Mouse (Mus musculus) liver, adult 2 months (tissue): ENCODE data around the gene Nanp. TPM values are rescaled to one million over a fixed set of nuclear protein-coding genes. Genes with fewer than 3 reads are reported as not detected.

Source experiments
- DNase-seq: peaks from one replicate; pipeline ENCODE4 v3.0.0-alpha.2; 2011; ENCODE audit warnings: low read depth, low spot score; ENCODE audit errors: extremely low read depth
- H3K27ac ChIP-seq: fragments of 200-500 bp; replicated peaks from 2 replicates; pipeline ENCODE4 v1.5.1; 2012; ENCODE audit warnings: low read depth, mild to moderate bottlenecking, control low read depth, inconsistent platforms, low read length; ENCODE audit not compliant: insufficient read depth
- H3K27me3 ChIP-seq: fragments of 200-500 bp; 2 replicates; pipeline ENCODE4 v1.6.1; 2012; ENCODE audit warnings: mild to moderate bottlenecking, moderate library complexity, low read length, inconsistent platforms; ENCODE audit not compliant: control insufficient read depth, insufficient read depth
- H3K36me3 ChIP-seq: fragments of 200-500 bp; 2 replicates; pipeline ENCODE4 v1.6.1; 2012; ENCODE audit warnings: low read length, inconsistent platforms; ENCODE audit not compliant: control insufficient read depth, insufficient read depth
- H3K4me1 ChIP-seq: fragments of 200-500 bp; 2 replicates; pipeline ENCODE4 v1.6.1; 2011; ENCODE audit warnings: low read length; ENCODE audit not compliant: control insufficient read depth, insufficient read depth
- H3K4me3 ChIP-seq: fragments of 200-500 bp; 2 replicates; pipeline ENCODE4 v1.5.1; 2011; ENCODE audit warnings: low read depth, mild to moderate bottlenecking, control low read depth, low read length, moderate library complexity; ENCODE audit not compliant: insufficient read depth
- H3K79me2 ChIP-seq: fragments of 200-500 bp; 2 replicates; pipeline ENCODE4 v1.6.1; 2012; ENCODE audit warnings: inconsistent platforms, mild to moderate bottlenecking, low read length, moderate library complexity; ENCODE audit not compliant: control insufficient read depth, insufficient read depth
- H3K9ac ChIP-seq: fragments of 200-500 bp; 2 replicates; pipeline ENCODE4 v1.6.1; 2012; ENCODE audit warnings: low read depth, mild to moderate bottlenecking, control low read depth, inconsistent platforms, low read length
- CTCF ChIP-seq: fragments of 200-500 bp; IDR thresholded peaks from 2 replicates; pipeline ENCODE4 v1.5.1; 2011; ENCODE audit warnings: low read depth, low read length, control low read depth
- POLR2A ChIP-seq: fragments of 200-500 bp; IDR thresholded peaks from 2 replicates; pipeline ENCODE4 v1.6.1; 2011; ENCODE audit warnings: low read length, control low read depth; ENCODE audit not compliant: insufficient read depth; ENCODE audit errors: extremely low read depth
- WGBS: fragments of 180-500 bp; shearing (Covaris S2); methylation state at CpG from one replicate; pipeline ENCODE4 v1.1.7; 2018; 5-methylcytosine and 5-hydroxymethylcytosine counted together
- polyA plus RNA-seq: library from polyadenylated mRNA; depleted of rRNA; stranded (reverse); fragments of >200 nt; gene quantifications from 2 replicates; pipeline ENCODE4 v1.2.3, GENCODE M21; 2012
- total RNA-seq: library from RNA; depleted of rRNA; stranded (reverse); fragments of >200 nt; gene quantifications from 2 replicates; pipeline ENCODE4 v1.2.3, GENCODE M21; 2014

Gene Nanp
- total and polyA plus RNA-seq, 2 experiments = 3.5 to 11.8 TPM

DNA sequence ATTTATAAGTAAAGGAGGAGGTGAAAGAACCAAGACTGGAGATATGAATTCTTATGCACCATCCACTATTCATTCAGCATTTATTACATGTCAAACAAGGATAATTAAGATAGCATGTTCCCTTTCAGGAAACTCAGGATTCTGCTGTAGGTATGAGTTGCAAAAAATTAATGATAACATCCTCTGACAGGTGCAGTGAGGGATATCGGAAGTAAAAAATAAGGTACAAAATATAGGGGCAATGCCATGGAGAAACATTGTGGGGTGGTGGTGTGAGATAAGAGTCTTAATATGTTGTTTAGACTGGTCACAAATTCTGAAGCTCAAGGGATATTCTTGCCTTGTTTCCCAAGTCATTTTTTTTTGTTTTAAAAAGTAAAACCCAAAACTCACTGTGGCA, 1.9 kb downstream of the Nanp start:
- H3K9ac ChIP-seq = no peak overlapping the region
- H3K4me1 ChIP-seq = peaks cover 5% of the 10 kb centered on the region
- H3K36me3 ChIP-seq = no peaks in the 10 kb centered on the region
- WGBS = 100% methylated on average over 1 of the region's 1 CpGs
- DNase-seq = no peak
- no peak overlapping the region for H3K4me3 ChIP-seq
- H3K79me2 ChIP-seq = peaks cover 17% of the 10 kb centered on the region
- no peak overlapping the region for H3K27ac ChIP-seq
- TF ChIP-seq CTCF (no peak), POLR2A (no peak)
- H3K27me3 ChIP-seq = no peaks in the 10 kb centered on the region

DNA sequence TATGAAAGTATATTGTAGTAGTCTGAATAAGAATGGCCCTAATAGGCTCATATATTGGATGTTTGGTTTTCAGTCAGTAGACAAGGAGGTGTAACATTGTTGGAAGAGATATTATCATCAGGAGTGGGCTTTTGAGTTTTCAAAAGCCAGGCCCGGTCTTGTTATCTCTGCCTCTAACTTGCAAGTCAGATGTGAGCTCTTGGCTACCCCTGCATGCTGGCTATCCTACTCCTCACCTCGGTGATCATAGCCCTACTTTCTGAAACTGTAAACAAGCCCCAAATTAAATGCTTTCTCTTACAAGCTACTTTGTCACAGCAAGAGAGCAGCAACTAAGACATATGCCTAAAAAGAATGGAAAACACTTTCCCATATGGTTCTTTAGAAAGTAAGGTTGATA, 2.5 kb downstream of the Nanp start:
- TF ChIP-seq POLR2A = no peak
- TF ChIP-seq CTCF = no peak
- Histone ChIP-seq H3K79me2 (peaks cover 17% of the 10 kb centered on the region), H3K27me3 (no peaks in the 10 kb centered on the region), H3K4me1 (peaks cover 5% of the 10 kb centered on the region), H3K27ac (no peak overlapping the region), H3K9ac (no peak overlapping the region), H3K36me3 (no peaks in the 10 kb centered on the region), H3K4me3 (no peak overlapping the region)
- no peak for DNase-seq
- WGBS = 86% methylated on average over 2 of the region's 2 CpGs

DNA sequence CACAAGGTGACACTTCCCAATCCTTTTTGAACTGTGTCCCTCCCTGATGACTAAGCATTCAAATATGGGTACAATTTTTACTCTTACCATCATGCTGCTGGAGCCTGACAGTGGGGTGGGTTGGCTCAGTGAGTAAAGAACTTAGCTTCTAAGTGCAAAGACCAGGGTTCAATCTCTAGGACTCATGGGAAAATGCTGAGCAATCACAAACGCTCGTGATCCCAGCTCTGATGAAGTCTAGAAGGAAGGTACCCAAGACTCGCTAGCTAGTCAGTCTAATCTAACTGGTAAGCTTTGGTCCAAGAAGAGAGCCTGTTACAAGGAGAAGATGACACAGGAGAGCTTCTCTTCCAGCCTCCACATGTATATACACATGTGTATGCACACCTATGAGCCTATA, 4.8 kb downstream of the Nanp start:
- Histone ChIP-seq H3K4me1 (peaks cover 5% of the 10 kb centered on the region), H3K36me3 (peaks cover under 1% of the 10 kb centered on the region; the same call in 1 of the 2 replicates), H3K9ac (no peak overlapping the region), H3K4me3 (no peak overlapping the region), H3K79me2 (peaks cover 17% of the 10 kb centered on the region), H3K27me3 (no peaks in the 10 kb centered on the region), H3K27ac (no peak overlapping the region)
- DNase-seq = peak; percentile 22
- TF ChIP-seq POLR2A = no peak
- no peak for TF ChIP-seq CTCF
- 82% methylated on average over 3 of the region's 3 CpGs for WGBS

DNA sequence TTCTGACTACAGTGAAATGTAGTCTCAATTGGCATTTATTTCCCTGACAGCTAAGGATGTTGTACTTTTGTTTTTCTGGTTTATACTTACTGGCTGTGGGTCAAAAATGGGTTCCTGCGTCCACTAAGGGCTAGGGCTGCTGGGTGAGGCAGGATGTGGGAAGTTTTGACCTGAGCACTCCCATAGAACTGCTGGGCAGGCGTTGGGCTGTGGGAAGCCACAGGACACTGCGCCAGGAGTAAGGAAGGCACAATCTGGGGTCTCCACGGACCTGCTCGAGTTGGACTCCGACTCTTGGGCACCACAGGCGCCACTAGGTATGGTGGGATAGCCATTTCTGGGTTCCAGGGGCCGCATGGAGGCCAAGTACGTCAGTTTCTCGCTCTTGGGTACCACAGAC, 18.0 kb downstream of the Nanp start:
- Histone ChIP-seq H3K27ac (no peak overlapping the region), H3K4me3 (no peak overlapping the region), H3K79me2 (no peaks in the 10 kb centered on the region), H3K36me3 (no peaks in the 10 kb centered on the region; the same call in 1 of the 2 replicates), H3K27me3 (no peaks in the 10 kb centered on the region), H3K9ac (no peak overlapping the region), H3K4me1 (no peaks in the 10 kb centered on the region)
- TF ChIP-seq POLR2A = no peak
- no peak for TF ChIP-seq CTCF
- WGBS = 90% methylated on average over 10 of the region's 10 CpGs
- no peak for DNase-seq

DNA sequence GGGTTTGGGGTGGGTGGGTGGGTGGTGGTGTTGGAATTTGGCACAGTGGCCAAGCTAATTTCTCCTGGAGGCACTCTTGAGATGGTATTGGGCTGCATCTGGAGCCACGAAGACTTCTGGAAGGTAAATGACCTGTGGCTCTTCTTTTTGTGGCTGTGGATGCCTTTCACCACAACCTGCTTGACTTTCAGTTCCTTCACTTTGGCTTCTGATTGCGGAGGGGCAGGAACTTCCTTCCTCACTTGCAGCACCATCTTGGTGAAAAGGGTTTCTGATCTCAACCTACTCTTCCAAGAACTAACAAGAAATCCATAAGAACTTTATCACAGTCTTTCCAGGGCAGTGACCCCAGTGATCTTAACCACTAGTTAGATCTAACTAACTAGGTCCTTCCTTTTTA, 23.9 kb downstream of the Nanp start:
- no peaks in the 10 kb centered on the region for H3K27me3 ChIP-seq
- no peaks in the 10 kb centered on the region for H3K36me3 ChIP-seq
- H3K79me2 ChIP-seq = no peaks in the 10 kb centered on the region
- H3K9ac ChIP-seq = no peak overlapping the region
- no peak for TF ChIP-seq CTCF
- TF ChIP-seq POLR2A = no peak
- 81% methylated on average over 2 of the region's 2 CpGs for WGBS
- no peak overlapping the region for H3K4me3 ChIP-seq
- DNase-seq = no peak
- no peak overlapping the region for H3K27ac ChIP-seq
- H3K4me1 ChIP-seq = no peaks in the 10 kb centered on the region

- H3K27ac ChIP-seq = no peak overlapping the region
- 80% methylated on average over 1 of the region's 1 CpGs for WGBS
- H3K4me3 ChIP-seq = no peak overlapping the region
- DNase-seq = no peak
- 0 out of 2 replicates have a peak, but pooled peaks cover 6% of the 10 kb centered on the region for H3K27me3 ChIP-seq
- peaks cover 4% of the 10 kb centered on the region; the same call in 1 of the 2 replicates for H3K4me1 ChIP-seq
- TF ChIP-seq POLR2A = no peak
- no peak for TF ChIP-seq CTCF
- H3K9ac ChIP-seq = no peak overlapping the region
- no peaks in the 10 kb centered on the region for H3K79me2 ChIP-seq
- H3K36me3 ChIP-seq = no peaks in the 10 kb centered on the region
Measured at GRCm38 (mm10) chr2:151011273-151011672, 27.9 kb downstream of the Nanp start.
